Mouse (Mus musculus) urinary bladder, postnatal 14 days (tissue): ENCODE results near the gene Rbfox1.

Experiments
- DNase-seq: peaks from one replicate; pipeline ENCODE4 v3.0.0; 2021; ENCODE audit warnings: low spot score

Rbfox1 gene

DNA sequence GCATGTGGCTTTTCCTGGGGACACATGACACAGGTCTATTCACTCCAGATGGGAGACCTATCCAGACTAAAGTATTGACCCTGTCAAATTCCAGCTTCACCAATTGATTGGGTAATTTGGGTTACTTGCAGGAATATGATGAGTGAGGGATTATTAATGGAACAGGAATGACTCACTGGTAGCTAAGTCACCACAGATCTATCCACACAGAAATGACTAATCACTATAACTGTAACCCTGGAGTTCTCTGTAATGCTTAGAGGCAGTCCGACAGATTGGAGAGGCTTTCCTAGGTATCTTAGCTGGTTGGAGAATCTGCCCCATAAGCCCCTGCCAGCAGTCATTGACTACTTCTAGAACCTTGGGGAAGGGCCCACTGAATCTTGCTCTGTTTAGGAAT lies 827.2 kb downstream of the Rbfox1 start:
- no peak for DNase-seq

DNA sequence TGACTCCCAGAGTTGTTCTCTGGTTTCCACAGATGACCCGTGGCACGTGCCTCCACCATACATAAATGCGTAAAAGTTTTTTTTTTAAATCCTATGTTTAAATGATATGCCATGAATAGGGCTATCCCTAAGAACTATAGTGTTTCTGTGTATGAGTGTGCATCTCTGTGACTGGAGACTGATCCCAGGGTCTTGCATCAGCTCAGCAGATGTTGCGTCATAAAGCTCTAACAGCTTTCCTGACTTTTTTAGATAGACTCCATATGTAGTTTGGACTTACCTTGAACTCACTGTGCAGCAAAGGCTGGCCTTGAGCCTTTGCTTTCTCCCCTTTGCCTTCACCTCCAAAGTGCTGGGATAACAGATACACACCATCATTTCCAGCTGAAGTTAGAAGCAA lies 830.1 kb downstream of the Rbfox1 start:
- no peak for DNase-seq

DNA sequence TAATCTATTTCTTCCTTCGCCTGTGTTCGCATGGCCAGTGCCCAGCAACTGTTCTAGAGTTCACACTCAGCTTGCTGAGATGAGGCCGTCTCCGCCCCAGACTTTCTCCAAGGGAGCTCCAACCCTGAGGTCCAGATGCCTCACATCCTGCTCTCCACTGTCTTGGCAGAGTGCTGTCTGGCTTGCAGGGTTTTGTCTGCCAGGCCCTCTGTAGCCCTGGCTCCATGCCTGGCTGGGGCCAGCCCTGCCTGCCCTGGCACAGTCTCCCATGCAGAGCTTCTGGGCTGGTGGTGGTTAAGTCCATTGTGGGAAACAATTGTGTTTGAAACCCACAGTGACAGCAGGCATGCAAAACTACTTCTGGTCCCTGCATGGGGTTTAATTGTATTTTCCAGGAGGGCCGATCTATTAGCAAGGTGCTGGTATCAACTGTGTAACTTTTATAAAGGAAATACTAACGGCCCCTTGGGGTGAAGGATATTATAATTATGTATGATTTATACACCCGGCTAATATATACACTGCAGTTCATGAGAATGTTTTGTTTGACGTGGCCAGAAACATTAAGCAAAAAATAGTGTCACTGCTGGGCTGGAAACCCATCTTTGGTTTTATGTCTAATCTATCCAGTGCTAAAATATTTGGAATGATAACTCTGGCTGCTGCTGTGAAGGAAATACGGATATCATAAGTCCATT lies 831.2 kb downstream of the Rbfox1 start:
- DNase-seq = peak; percentile 3

DNA sequence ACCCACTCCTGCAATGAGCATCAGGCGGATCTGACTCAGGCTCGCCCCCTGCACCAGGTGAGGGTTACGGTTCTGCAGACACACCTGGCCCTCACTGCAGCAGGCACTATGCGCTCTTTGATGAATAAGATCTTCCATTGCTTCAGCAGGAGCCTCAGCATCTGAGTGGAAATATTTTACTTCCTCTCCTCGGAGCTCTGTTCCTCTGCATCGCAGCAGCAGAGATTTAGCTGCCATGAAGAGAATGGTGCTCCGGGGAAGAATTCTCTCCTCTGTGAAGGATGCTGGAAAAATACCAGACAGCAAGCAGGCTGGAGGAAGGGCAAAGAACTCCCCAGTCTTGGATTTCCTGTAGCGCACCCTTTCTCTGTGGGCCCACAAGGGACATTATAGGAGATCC lies 833.9 kb downstream of the Rbfox1 start:
- no peak for DNase-seq

DNA sequence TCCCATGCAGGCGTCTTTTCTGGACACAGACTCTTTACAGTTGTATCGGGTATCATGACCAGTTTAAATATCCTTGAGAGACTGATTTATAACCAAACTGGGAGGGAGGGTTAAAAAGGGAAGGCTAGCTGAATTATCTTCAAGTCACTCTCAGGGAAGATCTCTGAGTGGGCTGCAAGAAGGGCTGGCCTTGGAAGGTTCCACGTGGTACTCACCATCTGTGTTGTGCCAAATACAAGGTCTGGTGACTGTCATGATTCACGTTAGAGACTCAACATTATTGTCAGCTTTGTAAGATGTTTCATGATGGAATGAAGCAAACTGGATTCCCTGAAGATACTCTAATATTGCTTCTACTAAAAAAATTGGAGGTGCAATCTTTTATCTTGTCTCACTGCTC lies 847.5 kb downstream of the Rbfox1 start:
- no peak for DNase-seq

DNA sequence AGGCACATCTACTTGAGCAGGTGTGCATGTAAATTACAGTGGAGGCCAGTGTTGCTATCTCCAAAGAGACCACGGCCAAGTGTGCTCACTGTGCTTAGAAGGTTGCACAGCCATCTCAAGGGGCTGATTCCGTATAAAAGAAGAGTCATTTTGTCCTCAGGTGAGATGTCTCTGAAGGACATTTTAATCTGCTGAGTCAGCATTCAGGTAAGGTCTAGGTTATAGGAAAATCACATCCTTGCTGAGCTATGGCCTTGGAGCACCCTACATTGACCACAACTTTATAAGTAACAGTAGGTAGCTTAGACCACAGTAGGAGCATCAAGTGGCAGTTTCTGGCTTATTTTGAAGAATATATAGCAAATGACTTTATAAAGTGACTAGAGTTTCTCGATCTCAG lies 848.3 kb downstream of the Rbfox1 start:
- no peak for DNase-seq

DNA sequence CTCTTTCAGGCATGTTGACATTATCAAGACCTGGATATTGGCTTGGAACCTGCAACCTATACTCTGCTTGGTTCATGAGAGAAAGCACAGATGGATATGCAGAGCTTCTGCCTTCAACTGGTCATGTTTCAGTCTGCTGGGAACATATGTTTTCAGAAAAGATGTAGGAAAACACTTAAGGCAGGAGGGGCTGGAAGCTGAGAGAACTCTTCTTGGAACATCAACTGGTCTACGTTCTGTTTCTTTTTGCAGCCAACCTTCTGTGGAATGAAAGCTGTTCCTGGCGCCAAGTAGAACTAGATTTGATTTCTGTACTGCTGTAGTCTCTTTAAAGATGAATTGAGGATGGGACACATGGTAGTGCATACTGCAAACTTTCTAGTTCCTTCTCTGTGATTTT lies 851.4 kb downstream of the Rbfox1 start:
- DNase-seq = no peak

DNA sequence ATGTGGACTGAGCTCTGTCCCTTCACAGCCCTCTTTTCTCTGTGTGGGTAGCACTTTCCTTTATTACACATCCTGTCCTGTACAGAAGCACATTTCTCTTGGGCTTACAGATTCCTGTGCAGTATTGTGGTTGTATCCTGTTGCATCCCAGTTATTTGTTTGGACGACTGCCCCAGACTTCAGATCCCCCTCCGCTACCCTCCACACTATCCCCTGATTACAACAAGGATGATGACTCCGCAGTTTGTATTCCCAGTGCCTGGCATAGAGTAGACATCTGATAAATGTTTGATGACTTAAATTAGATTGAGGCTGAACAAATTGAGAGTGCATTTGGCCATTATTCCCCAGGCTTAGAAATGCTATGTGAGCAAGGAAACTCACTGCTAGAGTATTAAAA lies 851.8 kb downstream of the Rbfox1 start:
- DNase-seq = no peak

DNA sequence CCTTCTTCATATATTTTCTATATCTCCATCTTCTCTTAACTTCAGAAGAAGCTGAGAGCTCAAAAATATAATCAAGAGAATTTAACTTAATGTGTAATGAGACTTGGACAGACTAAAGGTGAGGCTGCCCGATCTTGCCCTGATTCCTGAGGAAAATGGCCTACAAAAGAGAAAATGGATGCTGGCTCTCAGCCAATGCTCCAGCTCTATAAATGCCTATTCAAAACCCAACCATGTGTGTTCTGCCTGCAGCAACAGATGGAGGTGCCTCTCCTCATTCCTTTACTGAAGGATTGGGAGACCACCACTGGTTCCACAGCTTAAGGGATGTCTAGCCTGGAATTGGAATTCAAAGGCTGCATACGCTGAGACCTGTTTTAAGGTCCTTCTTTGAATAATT lies 861.0 kb downstream of the Rbfox1 start:
- DNase-seq = no peak

DNA sequence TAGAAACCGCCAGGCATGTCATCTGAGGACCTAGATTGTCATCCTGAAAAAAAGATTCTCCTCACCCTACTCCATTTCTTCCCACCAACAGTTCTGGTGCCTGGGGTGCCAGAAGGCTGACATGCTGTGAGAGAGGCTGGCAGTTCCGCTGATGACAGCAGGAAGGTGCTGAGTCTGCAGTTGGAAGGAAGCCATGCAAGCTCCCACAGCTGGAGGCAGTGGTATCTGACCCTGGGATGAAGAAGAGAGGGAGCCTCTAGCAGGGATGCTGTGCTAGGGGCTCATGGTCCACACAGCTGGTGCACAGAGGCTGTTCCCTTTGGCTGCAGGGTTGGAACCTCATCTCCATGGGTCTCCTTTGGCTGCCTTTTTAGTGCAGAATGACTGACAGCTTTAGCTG lies 865.3 kb downstream of the Rbfox1 start:
- DNase-seq = no peak

DNA sequence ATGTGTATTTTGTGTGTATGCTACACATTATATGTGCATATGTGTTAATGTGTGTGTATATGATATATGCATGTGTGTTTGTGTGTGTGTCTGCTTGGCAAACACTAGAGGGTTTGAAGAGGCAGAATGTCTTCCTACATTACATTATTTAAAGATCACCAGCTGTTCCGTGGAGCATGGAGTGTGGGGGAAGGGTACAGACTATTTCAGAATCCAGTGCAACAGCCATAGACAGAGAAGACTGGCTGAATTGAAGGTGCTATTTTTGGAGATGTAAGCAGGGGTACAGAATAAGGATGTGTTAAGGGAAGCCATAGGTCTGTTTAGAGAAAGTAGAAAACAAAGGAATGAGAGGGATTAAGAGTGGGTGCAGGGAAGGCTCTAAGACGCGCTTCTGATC lies 869.7 kb downstream of the Rbfox1 start:
- DNase-seq = no peak

DNA sequence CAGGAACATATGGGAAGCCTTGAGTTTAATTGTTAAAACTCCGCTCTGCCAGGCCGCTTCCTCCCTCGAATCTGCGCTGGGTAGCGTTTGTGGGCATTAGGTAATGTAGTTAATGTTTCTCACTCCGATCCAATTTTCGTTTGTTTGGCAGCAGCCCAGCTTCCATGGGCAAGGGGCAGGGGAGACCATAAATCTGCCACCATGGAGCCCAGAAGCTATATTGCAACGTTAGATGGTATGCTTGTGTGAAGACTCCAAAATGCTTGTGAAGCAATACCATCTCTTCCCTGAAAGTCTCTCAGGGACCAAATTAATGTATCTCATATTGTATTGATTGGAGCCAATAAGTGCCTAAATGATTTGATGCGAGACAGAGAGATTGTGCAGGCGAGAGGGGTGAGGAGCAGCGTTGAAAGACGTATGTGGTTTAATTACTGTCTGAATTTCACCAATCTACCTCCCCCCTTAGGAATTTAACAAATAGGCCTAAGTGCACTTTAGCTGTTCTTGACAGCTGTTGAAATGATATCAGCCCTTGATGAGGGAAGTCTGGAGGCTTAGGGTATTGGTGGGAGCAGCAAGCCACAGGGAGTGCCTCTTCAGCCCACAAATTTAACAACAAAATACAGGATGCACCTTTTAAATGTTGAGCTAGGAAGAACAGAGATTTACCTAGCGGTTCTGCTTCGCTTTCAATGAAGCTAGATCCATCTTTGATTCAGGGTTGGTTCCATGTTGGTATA lies 884.5 kb downstream of the Rbfox1 start:
- DNase-seq = no peak

DNA sequence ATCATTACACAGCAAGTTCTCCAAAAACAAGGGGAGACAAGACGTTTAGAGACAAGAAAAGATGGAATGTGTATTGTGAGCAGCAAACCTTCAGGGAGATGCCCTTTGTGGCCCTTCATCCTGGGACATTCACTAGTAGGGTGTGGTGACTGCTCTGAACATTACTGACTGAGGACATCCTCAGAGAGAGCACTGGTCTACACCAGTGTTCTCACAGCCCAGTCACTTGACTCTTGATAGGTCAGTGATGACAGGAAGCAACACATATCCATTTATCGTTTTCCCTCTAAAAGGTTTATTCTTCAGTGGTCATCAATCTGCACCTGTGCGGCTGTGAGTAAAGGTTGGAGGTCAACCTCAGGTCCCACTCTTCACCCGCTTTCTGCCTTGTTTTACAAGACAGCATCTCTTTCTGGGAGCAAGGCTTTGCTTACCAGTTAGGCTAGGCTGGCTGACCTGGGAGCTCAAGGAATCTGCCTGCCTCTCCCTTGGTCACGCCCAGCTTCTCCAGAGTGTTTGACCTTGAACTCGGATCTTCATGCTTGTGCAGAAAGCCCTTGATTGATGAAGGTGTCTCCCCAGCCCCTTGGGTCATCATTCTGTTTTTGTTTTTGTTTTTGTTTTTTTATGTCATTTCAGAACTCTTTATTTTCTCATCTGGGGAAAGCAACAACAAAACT lies 892.5 kb downstream of the Rbfox1 start:
- no peak for DNase-seq

DNA sequence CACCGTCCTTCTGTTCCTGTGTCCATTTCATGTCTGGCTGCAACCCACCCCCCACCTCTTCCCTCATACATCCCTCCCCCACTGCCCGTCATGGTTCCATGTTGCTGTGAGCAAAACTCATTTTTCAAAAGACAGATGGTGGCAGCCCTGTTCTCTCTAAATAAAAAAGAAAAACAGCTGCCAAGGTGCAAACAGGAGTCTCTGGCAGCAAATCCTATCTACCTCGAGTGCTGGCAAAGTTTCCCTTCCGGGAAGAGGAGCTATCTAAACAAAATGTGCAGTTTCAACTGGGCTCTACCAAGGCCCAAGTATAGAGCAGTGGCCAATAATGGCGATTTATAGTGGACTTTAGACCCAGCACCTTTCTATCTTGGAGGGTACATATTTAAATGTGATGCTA lies 899.0 kb downstream of the Rbfox1 start:
- DNase-seq = no peak

DNA sequence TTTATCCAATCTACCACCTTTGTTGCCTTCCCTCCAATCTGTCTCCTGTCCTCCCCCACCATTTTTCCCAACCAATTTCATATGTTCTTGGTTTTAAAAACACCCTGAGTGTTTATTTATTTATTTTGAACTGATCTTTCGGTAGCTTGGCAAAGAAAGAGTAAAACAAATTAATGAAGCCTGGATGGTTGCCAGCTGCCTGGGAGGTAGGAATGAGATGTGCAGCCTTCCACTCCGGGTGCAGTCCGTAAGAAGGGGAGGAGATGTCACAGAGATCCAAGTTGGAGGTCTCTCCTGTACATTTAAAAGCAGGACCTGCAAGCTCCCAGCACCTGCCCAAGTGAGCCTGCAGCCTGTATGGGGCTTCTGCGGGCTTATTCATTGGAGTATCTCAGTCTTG lies 899.9 kb downstream of the Rbfox1 start:
- no peak for DNase-seq

DNA sequence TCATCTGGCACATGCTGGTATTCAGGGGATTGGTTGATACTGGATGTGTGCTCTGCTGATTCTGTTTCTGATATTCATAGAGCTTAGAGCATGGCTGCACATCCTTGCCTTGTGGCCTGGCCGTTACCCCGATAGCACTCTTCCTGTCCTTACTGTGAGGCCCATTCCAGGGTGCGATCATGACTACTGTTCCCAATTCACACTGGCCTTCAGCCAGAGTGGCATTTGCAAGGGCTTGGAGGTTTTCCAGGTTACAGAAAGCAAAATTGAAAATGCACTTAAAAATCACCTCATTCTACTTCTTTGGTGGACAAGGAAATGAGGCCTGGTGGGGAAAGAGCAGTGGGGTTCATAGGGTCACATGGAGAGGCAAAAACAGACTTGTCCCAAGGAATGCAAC lies 906.1 kb downstream of the Rbfox1 start:
- DNase-seq = no peak

DNA sequence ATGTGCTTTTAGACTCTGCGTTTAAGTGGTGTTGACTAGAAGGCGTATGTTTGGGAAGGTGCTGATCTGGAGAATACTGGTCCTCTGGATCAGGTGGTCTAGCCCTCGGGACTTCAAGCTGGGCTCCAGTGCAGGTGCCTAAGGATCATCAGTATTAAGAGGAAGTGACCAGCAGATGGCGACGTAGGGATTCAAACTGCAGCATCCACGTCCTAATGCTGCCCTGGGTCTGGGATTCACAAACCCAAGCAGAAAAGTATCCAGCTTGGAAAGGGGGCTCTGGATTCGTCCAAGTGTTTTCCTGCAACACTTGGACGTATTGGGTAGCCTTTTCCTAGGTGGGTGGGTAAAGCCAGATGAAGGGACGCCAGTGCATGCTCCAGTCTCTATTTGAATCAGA lies 906.5 kb downstream of the Rbfox1 start:
- peak; percentile 40 for DNase-seq

DNA sequence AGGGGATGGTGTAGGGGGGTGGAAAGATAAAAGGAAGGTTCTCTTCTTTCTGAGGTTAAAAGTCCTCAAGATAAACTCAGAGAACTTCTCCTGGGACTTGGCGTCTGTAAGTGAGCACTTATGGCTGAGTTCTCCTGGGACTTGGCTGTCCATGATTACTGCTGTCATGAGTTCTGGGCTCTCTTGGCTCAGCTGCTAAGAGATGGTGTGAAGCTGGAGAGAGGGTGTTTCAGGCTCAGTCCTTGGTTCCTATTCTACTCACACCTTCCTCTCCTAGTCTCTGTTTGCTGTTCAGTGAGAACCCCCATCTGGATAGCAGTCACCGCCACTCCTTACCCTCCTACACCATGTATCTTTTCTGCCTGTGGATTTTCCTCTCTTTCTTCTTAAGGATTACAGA lies 921.1 kb downstream of the Rbfox1 start:
- DNase-seq = no peak

DNA sequence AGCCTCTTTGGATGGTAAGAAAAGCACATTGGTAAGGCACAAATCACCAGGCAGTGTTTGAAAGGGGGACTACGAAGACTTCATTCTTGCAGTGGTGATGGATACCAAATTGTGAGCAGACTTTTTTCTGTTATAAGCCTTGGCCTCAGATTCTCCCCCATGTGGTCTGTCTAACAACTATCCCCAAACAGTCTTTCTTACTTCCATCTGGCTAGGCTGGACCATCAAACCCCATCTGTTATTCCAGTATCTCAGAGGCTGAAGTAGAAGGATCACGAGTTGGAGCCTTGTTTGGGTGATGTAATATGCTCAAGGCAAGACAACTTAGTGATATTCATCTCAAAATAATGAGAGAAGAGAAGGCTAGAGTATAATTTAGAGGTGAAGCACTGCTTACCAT lies 922.7 kb downstream of the Rbfox1 start:
- no peak for DNase-seq

DNA sequence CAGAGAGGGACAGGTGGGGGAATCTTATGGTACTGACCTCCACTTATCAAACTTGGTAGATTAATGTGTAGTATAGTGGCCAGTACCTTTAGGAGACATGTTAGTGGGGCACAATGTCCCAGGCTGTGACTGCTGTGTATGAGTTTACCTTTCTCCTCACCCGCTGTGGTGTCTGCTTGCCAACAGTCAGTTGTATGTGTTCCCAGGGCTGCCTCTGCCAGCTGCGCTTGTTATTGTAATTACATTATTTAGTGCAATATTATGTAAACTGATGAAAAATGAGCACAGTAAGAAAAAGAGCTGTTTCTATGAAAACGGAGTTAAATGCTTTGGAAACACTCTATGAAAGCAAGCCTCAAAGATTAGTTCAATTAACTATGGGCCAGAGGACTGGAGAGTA lies 928.7 kb downstream of the Rbfox1 start:
- no peak for DNase-seq

DNA sequence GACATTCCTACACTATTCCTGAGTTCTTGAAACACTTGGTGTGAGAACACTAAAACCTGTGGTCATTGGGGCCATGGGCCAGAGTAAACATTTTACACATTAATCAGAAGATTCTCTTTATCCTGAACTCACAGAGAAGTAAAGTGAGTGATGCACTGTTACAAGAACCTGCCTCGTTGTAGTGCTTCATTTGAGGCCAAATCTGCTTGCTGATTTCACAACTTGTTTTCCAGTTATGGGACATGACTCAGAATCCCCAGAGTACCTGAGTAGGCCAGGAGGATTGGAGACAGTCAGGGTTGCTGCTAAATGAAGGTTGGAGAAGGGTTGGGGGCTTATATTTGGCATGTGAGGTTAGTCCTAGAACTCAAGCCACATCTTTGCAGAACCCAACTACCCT lies 936.6 kb downstream of the Rbfox1 start:
- no peak for DNase-seq

DNA sequence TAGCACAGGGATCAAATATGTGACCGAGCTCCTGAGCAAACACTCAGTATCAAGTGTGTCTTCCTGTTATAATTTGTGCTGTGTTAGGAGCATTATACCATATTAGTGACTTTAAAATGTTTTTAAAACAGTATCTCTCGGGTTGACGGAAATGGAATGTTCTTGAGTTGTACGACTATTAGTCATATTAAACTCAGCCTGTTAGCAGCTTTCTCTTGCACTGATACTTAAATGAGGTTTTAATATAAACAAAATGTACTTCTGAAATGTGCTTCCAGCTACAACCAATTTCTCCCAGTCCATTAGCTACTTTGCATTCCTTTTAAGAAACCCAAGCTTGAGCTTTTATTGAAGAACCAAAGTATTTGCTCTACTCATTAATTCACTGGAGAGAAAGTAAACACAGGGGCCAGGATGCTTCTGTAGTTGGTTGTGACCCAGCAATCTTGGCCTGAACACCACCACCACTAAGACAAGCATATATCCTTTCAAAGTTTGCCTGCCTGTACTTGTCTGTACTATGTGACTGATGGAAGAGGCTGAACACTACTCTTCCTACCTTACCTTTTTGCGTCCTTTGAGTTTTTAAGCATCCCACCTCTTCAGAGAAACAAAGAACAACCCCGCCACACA lies 944.9 kb downstream of the Rbfox1 start:
- DNase-seq = no peak

DNA sequence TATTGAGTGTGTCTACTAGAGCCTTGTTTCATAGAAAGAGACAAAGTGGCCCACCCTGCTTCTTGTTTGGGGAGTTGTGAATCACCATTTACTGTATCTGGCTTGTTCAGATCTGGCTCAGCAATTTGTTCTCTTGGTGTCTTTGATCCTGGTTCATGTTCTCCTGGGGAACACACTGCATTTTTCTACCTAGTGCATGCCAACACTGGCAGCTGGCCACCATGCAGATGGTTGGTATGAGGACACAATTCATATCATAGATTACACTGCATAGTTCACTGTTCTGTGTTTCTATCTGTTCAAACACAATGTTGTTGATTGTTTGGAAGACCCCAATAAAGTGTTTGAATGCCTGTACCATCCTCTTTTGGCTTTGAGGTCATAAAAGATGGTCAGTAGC lies 948.3 kb downstream of the Rbfox1 start:
- DNase-seq = no peak
